Mouse (Mus musculus): Measurements from ENCODE around the gene Dcdc2a. TPM values are rescaled to one million over a fixed set of nuclear protein-coding genes. Genes with fewer than 3 reads are reported as not detected.
A peak's percentile ranks its signal among the peaks of the same experiment; 100 is the strongest.

The Dcdc2a gene
- polyA plus RNA-seq, 1 experiment from 2014 or later: 4.3 TPM

DNA sequence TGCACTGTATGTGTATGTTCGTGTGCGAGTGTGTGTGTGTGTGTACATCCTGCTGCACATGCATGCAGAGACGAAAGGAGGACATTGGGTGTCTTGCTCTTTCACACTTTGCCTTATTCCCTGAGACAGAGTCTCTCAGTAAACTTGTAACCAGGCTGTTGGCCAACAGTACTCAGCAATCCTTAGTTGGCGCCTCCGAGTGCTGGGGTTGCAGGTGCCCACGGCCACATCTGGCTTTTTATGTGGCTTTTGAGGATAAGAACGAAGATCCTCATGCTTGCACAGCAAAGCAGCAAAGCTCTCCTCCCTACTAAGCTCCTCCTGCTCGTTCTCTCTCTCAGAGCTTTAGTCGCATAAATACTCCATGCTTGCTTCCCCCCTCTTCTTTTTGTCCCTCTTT lies 73.0 kb downstream of the Dcdc2a start:
- Histone ChIP-seq H3K27me3 (no peaks in the 10 kb centered on the region), H3K4me3 (no peak overlapping the region), H3K36me3 (no peaks in the 10 kb centered on the region), H3K9ac (no peak overlapping the region), H3K9me3 (no peaks in the 10 kb centered on the region), H3K4me1 (replicated peaks) (peaks cover 2% of the 10 kb centered on the region; the same call in 1 of the 2 replicates), H3K27ac (replicated peaks) (no peak overlapping the region), H3K4me2 (no peak overlapping the region)
- ATAC-seq (ENCODE audit: low FRiP score, low read depth): no peak
- 89% methylated on average over 9 of the region's 9 CpGs for WGBS

DNA sequence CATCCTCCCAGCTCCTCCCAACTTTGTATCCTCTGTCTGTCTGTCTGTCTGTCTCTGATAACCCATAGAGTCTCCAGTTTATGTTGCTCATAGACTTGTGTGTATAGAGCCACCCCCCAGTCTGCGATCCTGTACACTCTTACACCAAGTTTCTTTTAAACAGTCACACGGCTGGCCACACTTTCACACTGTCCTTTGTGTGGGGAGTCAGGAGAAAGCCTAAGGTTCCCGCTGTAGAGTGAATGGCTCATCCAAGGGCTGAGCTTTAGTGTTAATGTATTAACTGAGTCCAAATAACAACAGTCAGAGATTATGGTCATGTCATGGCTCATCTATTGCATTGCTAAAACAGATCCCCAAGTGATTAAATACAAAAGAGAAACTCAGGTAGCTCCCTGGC lies 87.3 kb downstream of the Dcdc2a start:
- no peaks in the 10 kb centered on the region for H3K4me1 ChIP-seq (replicated peaks)
- H3K36me3 ChIP-seq: no peaks in the 10 kb centered on the region
- no peaks in the 10 kb centered on the region for H3K9me3 ChIP-seq
- no peak overlapping the region for H3K4me3 ChIP-seq
- H3K9ac ChIP-seq: no peak overlapping the region
- H3K27ac ChIP-seq (replicated peaks): no peak overlapping the region
- 89% methylated on average over 3 of the region's 3 CpGs for WGBS
- no peak for ATAC-seq (ENCODE audit: low FRiP score, low read depth)
- no peaks in the 10 kb centered on the region for H3K27me3 ChIP-seq
- no peak overlapping the region for H3K4me2 ChIP-seq

DNA sequence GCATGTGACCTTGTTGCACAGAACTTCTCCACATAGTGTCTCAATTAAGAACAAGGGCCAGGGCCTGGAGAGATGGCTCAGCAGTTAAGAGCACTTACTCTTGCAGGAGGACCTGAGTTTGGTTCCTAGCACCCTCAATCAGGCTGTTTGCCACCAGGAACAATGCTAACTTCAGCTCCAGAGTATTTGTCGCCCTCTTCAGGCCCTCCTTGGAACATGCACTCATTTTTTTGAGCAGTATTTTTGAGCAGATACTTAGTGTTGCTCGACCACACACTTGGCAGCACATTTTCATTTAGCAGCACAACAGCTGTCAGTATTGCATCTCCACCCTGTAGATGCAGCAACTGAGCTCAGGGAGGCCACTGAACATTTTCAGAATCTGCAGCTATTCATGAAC lies 88.3 kb downstream of the Dcdc2a start:
- Histone ChIP-seq H3K4me3 (no peak overlapping the region), H3K27me3 (no peaks in the 10 kb centered on the region), H3K9me3 (no peaks in the 10 kb centered on the region), H3K9ac (no peak overlapping the region), H3K36me3 (no peaks in the 10 kb centered on the region), H3K4me2 (no peak overlapping the region), H3K4me1 (replicated peaks) (no peaks in the 10 kb centered on the region), H3K27ac (replicated peaks) (no peak overlapping the region)
- 68% methylated on average over 2 of the region's 2 CpGs for WGBS
- no peak for ATAC-seq (ENCODE audit: low FRiP score, low read depth)

DNA sequence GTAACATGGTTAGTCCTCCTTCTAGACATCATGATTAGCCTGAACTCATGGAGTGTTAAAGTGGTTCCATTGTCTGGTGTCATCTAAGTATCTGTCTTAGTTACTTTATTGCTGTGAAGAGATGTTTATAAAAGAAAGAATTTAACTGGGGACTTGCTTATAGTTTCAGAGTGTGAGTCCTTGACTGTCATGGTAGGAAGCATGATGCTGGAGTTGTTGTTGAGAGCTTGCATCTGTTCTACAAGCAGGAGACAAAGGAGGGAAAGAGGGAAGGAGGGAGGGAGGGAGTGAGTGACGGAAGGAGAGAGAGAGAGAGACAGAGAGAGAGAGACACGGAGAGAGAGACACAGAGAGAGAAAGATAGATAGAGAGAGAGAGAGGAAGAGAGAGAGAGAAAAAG lies 90.4 kb downstream of the Dcdc2a start:
- no peak for ATAC-seq (ENCODE audit: low FRiP score, low read depth)
- no peak overlapping the region for H3K4me3 ChIP-seq
- H3K9me3 ChIP-seq: no peaks in the 10 kb centered on the region
- no peaks in the 10 kb centered on the region for H3K27me3 ChIP-seq
- no peak overlapping the region for H3K4me2 ChIP-seq
- H3K27ac ChIP-seq (replicated peaks): no peak overlapping the region
- no peaks in the 10 kb centered on the region for H3K36me3 ChIP-seq
- H3K9ac ChIP-seq: no peak overlapping the region
- H3K4me1 ChIP-seq (replicated peaks): peaks cover 6% of the 10 kb centered on the region
- WGBS: 84% methylated on average over 2 of the region's 2 CpGs

DNA sequence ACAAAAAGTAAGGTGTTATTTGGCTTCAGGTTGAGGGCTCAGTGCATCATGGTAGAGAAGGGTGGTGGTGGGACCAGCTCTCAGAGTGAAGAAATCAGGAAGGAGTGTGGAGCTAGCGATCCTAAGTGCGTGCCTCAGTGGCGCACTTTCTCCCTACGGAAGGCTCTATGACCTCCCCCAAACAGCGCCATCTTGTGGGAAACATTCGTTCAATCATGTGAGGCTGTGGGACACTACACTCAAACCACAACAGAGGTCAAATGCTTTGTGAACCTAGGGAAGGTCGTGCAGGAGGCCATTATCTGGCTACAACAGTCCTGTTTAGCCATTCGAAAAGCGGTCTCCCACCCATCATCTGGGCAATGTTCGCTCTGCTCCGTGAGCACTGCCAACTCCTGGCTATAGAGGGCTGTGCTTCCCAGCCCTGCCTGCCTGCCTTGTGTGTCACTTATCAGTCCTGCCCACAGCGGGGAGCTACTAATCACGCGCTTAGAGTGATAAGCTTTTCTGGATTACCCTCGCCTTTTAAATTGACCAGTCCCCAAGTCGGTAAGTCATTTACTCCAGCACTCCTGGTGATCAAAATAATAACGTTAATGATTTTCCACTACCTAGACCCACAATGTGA lies 94.5 kb downstream of the Dcdc2a start:
- Histone ChIP-seq H3K27me3 (no peaks in the 10 kb centered on the region), H3K27ac (replicated peaks) (no peak overlapping the region), H3K4me3 (no peak overlapping the region), H3K9me3 (no peaks in the 10 kb centered on the region), H3K4me1 (replicated peaks) (peaks cover 6% of the 10 kb centered on the region), H3K4me2 (peak overlapping the region; percentile 23; the same call in 1 of the 2 replicates), H3K9ac (no peak overlapping the region), H3K36me3 (no peaks in the 10 kb centered on the region)
- WGBS: 26% methylated on average over 17 of the region's 17 CpGs
- peak; percentile 38; the same call in 1 of the 2 replicates for ATAC-seq (ENCODE audit: low FRiP score, low read depth)

DNA sequence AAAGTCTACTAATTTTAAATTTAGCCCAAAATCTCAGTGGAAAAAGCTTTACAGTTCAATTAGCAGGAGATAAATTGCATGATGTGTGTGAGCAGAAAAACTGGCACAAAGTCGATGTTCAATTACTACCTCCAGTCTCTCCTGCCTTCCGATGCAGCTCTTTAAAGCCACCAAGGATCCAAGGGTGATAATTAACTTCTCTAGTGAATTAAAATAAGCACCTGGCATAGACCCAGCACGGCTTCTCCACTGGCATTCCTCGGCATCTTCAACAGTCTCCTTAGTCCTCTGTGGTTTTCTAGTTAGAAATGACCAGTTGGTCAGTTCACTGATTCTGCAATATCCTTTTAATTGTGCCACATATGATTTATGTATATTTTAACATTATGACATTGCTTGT lies 95.1 kb downstream of the Dcdc2a start:
- no peak overlapping the region for H3K9ac ChIP-seq
- no peaks in the 10 kb centered on the region for H3K9me3 ChIP-seq
- H3K4me3 ChIP-seq: no peak overlapping the region
- H3K4me1 ChIP-seq (replicated peaks): peaks cover 6% of the 10 kb centered on the region
- H3K36me3 ChIP-seq: no peaks in the 10 kb centered on the region
- H3K27ac ChIP-seq (replicated peaks): no peak overlapping the region
- no peak for ATAC-seq (ENCODE audit: low FRiP score, low read depth)
- 29% methylated on average over 4 of the region's 4 CpGs for WGBS
- H3K27me3 ChIP-seq: no peaks in the 10 kb centered on the region
- no peak overlapping the region for H3K4me2 ChIP-seq

DNA sequence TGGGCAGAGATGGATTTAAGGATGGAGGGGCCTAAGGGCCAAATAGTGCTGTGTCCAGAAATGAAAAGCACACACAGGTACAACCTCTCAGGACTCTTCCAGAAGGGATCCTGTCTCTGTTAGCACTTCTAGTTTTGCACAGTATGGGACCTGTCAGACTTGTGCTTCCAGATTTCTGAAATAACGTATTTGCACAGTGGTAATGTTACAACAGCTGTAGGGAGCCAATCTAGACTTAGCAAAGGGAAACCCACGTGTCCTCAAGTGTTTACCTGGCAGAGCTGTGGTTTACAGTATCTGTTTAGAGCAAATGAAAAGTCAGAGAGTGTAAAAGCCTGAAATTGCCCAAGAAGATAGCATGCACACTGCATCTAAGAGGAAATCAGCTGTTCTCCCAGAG lies 104.1 kb downstream of the Dcdc2a start:
- no peaks in the 10 kb centered on the region for H3K9me3 ChIP-seq
- H3K27me3 ChIP-seq: no peaks in the 10 kb centered on the region
- H3K4me1 ChIP-seq (replicated peaks): no peaks in the 10 kb centered on the region
- ATAC-seq (ENCODE audit: low FRiP score, low read depth): no peak
- no peaks in the 10 kb centered on the region for H3K36me3 ChIP-seq
- WGBS: 64% methylated on average over 2 of the region's 2 CpGs
- no peak overlapping the region for H3K27ac ChIP-seq (replicated peaks)
- no peak overlapping the region for H3K4me3 ChIP-seq
- H3K4me2 ChIP-seq: no peak overlapping the region
- no peak overlapping the region for H3K9ac ChIP-seq

DNA sequence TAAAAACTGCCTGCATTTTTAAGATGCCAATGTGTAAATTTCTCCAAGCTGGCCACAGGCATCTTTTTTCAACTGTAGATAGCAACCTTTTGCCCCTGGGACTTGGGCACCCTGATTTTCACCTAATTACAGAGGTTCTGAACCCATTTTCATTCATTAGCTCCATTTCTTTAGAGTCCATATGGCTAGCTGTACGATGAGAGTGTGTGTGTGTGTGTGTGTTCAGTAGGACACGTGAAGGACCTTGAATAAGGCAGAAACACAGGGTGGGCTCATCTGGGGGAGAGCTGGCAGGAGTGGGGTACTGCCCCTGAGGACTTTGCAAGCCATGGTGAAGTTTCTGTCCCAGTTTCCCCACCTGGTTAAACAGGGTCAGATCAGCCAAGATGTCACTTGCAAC lies 105.0 kb downstream of the Dcdc2a start:
- no peak overlapping the region for H3K9ac ChIP-seq
- 68% methylated on average over 2 of the region's 2 CpGs for WGBS
- no peaks in the 10 kb centered on the region for H3K9me3 ChIP-seq
- H3K27me3 ChIP-seq: no peaks in the 10 kb centered on the region
- no peak for ATAC-seq (ENCODE audit: low FRiP score, low read depth)
- H3K36me3 ChIP-seq: no peaks in the 10 kb centered on the region
- no peak overlapping the region for H3K4me2 ChIP-seq
- H3K4me1 ChIP-seq (replicated peaks): no peaks in the 10 kb centered on the region
- no peak overlapping the region for H3K27ac ChIP-seq (replicated peaks)
- H3K4me3 ChIP-seq: no peak overlapping the region

DNA sequence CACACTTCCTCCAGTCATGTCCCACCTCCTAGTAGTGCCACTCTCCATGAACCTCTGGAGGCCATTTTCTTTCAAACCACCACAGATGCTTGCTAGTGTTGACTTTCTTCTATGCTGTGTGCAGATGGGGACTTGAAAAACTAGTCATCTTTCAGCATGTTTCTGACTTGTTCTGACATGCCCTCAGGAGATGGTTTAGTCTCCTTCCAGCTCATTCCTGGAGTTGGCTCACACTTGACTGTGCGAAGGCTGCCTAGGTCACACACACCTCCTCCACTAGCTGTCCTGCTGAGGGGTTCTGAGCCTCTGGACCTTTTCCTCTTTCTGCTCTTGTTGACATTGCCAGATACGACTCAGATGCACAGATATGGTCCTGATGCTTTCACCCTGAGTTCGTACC lies 106.8 kb downstream of the Dcdc2a start:
- WGBS: 87% methylated on average over 3 of the region's 3 CpGs

DNA sequence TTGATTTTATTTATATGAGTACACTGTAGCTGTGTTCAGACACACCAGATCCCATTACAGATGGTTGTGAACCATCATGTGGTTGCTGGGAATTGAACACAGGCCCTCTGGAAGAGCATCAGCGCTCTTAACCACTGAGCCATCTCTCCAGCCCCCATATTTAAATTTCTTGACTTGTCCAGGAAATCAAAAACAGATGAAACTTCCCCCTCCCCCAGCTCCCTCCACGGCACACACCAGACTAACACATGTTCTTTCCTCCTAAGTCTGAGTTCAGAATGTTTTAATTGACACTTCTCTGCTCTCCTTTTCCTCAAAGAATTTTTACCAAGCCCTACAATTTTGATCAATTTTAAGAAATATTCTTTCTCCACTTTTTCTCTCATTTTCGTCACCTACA lies 113.1 kb downstream of the Dcdc2a start:
- H3K4me3 ChIP-seq: no peak overlapping the region
- ATAC-seq (ENCODE audit: low FRiP score, low read depth): no peak
- no peak overlapping the region for H3K4me2 ChIP-seq
- H3K4me1 ChIP-seq (replicated peaks): no peaks in the 10 kb centered on the region
- H3K9me3 ChIP-seq: no peaks in the 10 kb centered on the region
- H3K27me3 ChIP-seq: no peaks in the 10 kb centered on the region
- H3K9ac ChIP-seq: no peak overlapping the region
- H3K27ac ChIP-seq (replicated peaks): no peak overlapping the region
- no peaks in the 10 kb centered on the region for H3K36me3 ChIP-seq
- 79% methylated on average over 3 of the region's 3 CpGs for WGBS

More for the DNA sequence above, 106.8 kb downstream of the Dcdc2a start:
- Histone ChIP-seq H3K4me1 (replicated peaks) (no peaks in the 10 kb centered on the region), H3K4me2 (no peak overlapping the region), H3K27ac (replicated peaks) (no peak overlapping the region), H3K27me3 (no peaks in the 10 kb centered on the region), H3K4me3 (no peak overlapping the region), H3K36me3 (no peaks in the 10 kb centered on the region), H3K9me3 (no peaks in the 10 kb centered on the region), H3K9ac (no peak overlapping the region)
- no peak for ATAC-seq (ENCODE audit: low FRiP score, low read depth)

DNA sequence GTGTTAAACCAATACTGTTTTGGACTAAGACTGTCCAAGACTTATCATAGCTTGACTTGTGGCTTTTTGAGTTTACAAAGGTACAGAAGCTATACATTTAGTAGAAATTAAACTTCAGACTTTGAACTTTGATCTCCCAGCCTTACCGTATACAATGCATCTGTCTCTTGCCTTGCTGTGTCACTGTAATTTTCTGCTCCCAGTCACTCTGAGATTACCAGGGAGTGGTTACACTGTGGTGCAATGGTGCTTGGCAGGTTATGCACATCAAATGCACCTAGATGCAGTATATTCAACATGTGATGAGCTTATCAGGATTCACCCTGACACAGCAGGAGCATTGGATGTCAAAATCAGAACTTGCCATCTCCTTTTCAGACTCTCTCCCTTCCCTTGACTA lies 122.0 kb downstream of the Dcdc2a start:
- Histone ChIP-seq H3K36me3 (no peaks in the 10 kb centered on the region), H3K9me3 (no peaks in the 10 kb centered on the region), H3K4me2 (no peak overlapping the region), H3K4me3 (no peak overlapping the region), H3K4me1 (replicated peaks) (no peaks in the 10 kb centered on the region), H3K27me3 (no peaks in the 10 kb centered on the region), H3K9ac (no peak overlapping the region), H3K27ac (replicated peaks) (no peak overlapping the region)
- WGBS: 91% methylated on average over 1 of the region's 1 CpGs
- ATAC-seq (ENCODE audit: low FRiP score, low read depth): no peak

DNA sequence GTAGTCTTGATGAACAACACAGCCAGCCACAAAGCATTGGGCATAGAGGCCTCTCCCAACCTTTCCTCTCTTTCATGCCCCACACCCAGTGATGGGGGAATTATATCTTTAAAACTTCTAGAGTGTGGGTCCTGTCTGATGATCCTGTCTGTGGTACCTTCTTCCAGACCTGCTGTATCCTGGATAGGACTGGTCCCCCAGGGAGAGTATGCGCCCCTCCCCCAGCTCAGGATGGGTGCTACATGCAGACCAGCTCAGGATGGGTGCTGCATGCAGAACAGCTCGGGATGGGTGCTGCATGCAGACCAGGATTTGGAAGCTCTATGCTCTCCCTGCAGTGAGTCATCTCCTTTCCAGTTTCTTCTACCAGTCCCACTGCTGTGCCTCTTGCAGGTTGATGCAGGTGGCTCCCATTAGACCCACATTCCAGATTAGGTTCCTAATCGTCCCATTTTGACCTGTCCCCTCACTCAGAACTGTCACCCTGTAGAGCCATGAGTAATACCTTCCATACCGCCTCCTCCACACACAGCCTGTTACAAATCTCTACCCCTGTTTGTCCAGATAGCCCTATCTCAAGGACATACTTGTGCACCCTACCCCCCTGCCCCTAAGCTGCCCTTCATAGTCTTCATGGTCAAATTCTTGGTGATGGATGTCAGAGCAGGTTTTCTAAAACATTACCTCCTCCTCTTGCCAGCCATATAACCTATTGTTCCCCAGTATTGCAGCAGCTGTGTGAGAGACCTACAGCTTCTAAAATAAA lies 122.6 kb downstream of the Dcdc2a start:
- H3K4me1 ChIP-seq (replicated peaks): no peaks in the 10 kb centered on the region
- no peaks in the 10 kb centered on the region for H3K27me3 ChIP-seq
- H3K36me3 ChIP-seq: no peaks in the 10 kb centered on the region
- H3K9me3 ChIP-seq: no peaks in the 10 kb centered on the region
- no peak overlapping the region for H3K4me2 ChIP-seq
- H3K9ac ChIP-seq: no peak overlapping the region
- no peak overlapping the region for H3K4me3 ChIP-seq
- ATAC-seq (ENCODE audit: low FRiP score, low read depth): no peak
- 79% methylated on average over 4 of the region's 4 CpGs for WGBS
- no peak overlapping the region for H3K27ac ChIP-seq (replicated peaks)

All from hindbrain, embryonic 15.5 days (tissue).